Mouse (Mus musculus) megakaryocyte-erythroid progenitor cell, adult 5-6 weeks (primary cell): ENCODE measurements around the gene Bag6. TPM values are rescaled to one million over a fixed set of nuclear protein-coding genes. Genes with fewer than 3 reads are reported as not detected.
A peak's percentile ranks its signal among the peaks of the same experiment; 100 is the strongest.

Experiments
- ATAC-seq: replicated peaks from 2 replicates; pipeline ENCODE4 v1.8.0; 2016; ENCODE audit warnings: mild to moderate bottlenecking, inconsistent platforms; ENCODE audit not compliant: severe bottlenecking, poor library complexity, low FRiP score, low TSS enrichment
- total RNA-seq, 2 experiments: library from RNA; stranded (forward) in 1 of 2; stranded (reverse) in 1 of 2; fragments of 200-1000, 215-1000 nt in 1 of 2; fragments of >200 nt in 1 of 2; fragmentation: Nextera tagmentation in 1 of 2; gene quantifications; 2 replicates each; pipeline ENCODE4 v1.2.3; 2014 to 2017

The Bag6 gene
- total RNA-seq, 2 experiments from 2014 or later, result 105 to 158 TPM

DNA sequence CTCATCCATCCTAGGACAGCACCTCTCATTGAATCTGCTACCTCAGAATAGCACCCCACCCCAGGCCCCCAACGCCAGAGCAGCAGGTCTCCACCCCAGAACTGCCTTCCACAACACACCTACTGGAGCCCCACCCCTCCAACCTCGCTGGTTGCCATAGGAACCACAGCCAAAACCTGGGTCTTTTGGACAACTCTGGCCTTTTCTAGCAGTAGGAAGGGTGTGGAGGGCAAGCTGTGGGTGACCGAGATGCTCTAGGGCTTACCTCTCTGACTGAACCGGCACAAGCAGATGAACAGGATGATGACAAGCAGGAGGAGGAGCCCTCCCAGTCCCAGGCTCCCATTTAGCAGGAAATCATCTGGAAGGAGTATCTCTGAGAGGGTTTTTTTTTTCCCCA lies 51.7 kb downstream of the Bag6 start:
- 0 out of 2 replicates have a peak, but pooled peaks have one; percentile 24 for ATAC-seq

DNA sequence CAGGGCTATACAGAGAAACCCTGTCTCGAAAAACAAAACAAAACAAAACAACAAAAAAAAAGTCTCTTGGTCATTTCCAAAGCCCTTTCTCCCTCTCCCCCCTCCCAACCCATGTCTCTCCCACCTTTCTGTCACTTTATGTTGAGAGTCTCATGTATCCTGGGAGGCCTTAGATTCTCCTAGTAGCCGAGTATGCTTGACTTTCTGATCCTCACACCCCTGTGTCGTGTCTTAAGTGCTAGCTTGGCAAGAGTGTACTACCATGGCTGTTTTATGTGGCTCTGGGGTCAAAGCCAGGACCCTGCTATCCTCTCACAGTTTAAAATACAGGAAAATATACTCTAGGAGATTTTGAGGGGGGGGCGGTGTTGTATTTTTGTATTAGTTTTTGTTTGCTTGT lies 52.4 kb downstream of the Bag6 start:
- ATAC-seq, result no peak

DNA sequence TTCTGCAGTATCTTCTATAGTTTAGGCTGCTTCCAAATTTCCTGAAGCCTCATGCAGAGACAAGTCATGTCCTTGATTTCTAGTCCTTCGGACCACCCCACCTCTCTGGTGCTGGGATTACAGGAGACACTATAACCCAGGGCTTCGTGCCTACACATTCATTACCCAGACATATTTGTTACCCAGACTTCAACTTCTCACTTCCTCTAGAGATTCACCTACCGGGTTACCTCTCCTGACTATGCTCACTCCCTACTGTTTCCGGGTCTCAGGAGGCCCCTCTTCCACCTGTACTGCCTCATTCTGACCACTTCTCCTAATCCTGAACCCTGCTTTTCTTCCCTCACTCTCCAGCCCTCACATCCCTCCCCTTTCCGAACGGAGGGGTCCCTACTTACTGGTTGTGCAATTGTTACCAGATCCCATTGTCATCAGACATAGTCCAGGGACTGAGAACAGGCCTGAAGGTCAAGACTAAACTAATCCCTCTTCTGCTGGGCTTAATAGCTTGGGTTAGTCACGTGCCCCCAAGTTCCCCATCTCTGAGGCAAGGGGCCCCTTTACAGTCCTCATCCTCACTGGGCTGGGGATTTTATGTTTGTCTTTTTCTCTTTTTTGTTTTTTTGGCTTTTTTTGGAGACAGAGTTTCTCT lies 53.1 kb downstream of the Bag6 start, which contains the start of gene Lst1:
Gene Lst1, minus strand, starts transcription at position 481 of the 652 bp plus-strand sequence.
- no peak for ATAC-seq

DNA sequence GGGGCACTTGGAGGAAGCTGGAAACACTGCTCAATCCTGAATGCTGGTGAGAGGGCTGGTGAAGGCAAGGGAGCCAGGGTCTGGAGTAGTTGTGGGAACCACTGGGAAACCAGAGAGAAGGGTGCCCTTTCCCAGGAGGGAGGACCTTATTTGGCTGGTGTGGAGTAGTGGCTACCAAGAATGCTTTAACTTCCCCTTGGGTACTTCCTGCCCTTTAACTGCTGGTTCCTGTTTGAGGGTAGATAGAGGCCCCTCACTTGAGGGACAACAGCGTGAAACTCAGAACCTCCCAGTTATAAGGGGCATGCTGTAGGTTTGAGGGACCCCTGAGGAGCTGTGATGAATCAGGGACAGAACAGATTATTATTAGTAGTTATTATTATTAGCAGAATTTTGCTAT lies 54.2 kb downstream of the Bag6 start:
- no peak for ATAC-seq

DNA sequence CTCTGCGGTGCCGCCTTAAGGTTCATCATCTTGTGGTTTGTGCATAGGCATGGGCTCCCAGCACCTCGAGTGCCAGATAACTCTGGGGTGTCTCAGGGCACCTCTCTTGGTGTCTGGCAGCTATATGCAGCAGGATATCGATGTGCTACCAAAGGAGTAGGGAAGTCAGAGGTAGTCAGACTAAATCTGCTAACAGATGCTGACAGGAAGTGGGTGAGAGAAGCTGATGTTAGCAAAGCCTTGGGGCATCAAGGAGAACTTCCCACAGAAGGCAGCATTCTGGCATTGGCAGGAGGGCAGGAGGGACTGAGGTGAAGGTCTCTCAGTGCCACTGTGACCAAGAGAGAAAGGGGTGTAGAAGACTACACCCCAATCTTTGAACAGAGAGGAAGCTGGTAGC lies 55.1 kb downstream of the Bag6 start:
- no peak for ATAC-seq

DNA sequence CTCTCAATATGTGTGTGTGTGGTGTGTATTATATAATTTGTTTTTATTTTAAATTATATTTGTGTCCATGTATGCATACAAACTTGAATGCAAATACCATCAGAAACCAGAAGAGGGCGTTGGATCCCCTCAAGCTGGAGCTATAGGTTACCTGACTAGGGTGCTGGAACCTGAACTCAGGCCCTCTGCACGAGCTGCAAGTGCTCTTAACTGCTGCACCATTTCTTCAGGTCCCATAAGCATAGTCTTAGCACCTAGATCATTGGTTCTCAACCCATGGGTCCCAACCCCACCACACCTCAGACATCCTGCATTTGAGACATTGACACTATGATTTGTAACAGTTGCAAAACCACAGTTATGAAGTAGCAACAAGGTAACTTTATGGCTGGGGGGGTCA lies 56.7 kb downstream of the Bag6 start:
- no peak for ATAC-seq

DNA sequence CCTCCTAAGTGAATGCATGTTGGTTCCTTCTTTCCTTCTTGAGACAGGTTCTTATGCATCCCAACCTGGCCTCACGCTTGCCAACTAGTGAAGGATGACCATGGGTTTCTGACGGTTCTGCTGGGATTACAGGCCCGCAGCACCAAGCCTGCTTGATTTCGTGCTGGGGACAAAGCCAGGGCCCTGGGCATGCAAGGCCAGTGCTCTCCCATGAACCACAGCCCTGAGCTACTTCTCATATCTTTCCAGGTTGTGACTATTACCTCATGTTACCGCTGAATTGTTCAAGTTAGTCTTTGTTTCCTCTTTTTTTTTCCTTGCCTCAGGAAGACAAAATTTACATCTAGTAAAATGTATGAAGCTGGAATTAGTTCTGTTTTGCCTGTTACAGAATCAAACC lies 57.9 kb downstream of the Bag6 start:
- no peak for ATAC-seq

DNA sequence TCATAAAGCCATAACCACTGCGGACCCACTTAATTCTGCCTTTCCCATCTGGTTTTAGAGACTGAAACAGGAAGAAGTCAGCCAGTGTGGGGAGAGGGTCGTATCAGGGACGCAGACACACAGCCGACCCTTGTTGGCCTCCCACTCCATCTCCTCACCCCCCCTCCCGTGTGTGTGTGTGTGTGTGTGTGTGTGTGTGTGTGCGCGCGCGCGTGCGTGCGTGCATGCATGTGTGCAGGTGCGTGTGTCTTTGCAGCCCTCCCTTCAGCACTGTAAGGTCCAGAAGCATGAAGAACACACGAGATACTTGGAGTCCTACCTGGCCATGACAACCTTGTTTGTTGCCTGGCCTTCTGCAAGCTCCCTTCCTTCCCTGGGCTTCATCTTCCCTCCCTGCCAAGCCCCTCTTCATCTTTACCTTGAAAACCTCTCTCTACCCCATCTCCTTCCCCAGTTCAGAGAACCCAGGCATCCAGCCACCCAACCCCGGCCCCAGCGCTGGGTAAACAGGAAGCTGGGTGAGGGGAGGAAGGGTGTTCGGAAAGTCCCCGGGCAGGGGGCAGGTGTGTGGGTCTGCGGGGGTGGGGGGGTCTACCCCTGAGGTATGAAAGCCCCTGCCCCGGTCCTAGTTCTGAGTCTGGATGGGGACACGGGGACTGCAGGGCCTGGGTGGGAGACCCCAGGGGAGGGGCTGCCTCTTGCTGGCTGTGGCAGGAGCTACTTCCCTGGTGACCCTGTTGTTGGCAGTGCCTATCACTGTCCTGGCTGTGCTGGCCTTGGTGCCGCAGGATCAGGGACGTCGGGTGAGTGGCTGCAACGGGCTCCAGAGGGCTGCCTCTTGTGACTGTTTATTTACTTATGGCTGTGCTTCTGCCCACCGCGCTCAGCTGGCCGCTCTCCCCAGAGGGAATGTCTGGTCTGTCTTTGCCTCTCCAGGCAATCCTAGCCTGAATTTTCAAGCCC lies 59.2 kb downstream of the Bag6 start, which contains the start of gene Ltb:
Gene Ltb, plus strand, starts transcription at position 559 of the 963 bp plus-strand sequence.
- ATAC-seq, result no peak

DNA sequence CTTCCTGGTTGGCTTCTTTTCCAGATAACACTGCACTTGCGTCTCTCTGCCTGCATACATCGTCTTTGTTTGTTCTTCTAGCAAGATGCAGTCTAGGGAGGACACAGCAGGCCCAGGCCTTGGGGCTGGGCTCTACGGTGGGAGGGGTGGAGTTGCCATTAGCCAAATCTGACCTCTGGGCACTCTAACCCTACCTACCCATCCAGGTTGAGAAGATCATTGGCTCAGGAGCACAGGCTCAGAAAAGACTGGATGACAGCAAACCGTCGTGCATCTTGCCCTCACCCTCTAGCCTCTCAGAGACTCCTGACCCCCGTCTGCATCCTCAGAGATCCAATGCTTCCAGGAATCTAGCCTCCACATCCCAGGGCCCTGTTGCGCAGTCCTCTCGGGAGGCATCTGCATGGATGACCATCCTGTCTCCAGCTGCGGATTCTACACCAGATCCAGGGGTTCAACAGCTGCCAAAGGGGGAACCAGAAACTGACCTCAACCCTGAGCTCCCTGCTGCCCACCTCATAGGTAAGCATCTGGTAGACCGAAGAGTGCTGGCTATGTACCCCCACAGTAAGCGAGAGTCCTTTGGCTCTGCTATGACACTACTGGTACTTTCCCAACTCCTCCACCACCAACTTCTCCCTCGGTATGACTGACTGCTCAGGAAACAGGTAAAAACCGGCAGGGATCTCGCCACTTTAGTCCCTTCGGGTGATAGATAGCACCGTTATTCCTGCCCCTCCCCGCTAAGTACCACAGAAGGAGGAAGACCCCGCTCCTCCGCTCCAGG lies 60.1 kb downstream of the Bag6 start:
- no peak for ATAC-seq

DNA sequence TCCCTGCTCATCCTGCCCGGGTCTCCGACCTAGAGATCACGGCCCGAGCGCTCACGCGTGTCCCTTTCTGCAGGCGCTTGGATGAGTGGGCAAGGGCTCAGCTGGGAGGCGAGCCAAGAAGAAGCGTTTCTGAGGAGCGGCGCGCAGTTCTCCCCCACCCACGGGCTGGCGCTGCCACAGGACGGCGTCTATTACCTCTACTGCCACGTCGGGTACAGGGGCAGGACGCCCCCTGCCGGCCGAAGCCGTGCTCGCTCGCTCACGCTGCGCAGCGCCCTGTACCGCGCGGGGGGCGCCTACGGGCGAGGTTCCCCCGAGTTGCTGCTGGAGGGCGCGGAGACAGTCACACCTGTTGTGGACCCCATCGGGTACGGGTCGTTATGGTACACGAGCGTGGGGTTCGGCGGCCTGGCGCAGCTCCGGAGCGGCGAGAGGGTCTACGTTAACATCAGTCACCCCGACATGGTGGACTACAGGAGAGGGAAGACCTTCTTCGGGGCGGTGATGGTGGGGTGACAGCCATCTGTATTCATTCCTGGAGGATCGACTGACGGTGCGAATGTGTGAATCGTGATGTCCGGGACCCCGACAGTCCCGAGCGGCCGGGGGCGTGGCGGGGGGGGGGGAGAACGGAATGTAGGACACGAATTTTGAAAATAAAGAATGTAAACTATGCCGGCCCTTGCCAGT lies 60.8 kb downstream of the Bag6 start:
- ATAC-seq, result peak; percentile 92

DNA sequence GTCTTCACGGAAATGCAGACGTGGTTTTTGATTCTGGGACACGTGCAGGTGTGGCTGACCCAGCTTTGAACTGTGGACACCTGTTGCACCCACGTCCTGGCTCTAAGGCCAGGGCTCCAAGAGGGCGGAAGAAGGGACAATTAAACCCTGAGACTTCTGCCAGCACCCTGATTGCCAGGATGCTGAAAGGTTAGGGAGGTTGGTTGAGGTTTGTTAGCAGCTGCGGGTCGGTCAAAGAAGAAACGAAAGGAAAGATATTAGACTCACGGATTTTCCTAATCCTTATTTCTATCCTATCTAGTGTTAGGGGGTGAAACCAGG lies 61.3 kb downstream of the Bag6 start:
- no peak for ATAC-seq

Other genes starting within 250 kb of the Bag6 start
Only the 30 nearest of the 41 such genes appear.
- 269 and 281 TPM in 2 replicates for gene Lsm2, start 153.3 kb upstream of the Bag6 start, total RNA-seq (2014; fragmentation: Nextera tagmentation)
- gene Lsm2, start 153.3 kb upstream of the Bag6 start, total RNA-seq (2017), result 34.8 and 79.7 TPM in 2 replicates
- gene Vars, start 134.2 kb upstream of the Bag6 start, total RNA-seq (2014; fragmentation: Nextera tagmentation), result 137 and 213 TPM in 2 replicates
- gene Vars, start 134.2 kb upstream of the Bag6 start, total RNA-seq (2017), result 226 and 342 TPM in 2 replicates
- gene Vwa7, start 118.6 kb upstream of the Bag6 start, total RNA-seq (2014; fragmentation: Nextera tagmentation), result 0.31 and 0.54 TPM in 2 replicates
- gene Vwa7, start 118.6 kb upstream of the Bag6 start, total RNA-seq (2017), result 0.15 and 0.19 TPM in 2 replicates
- gene Sapcd1, start 107.2 kb upstream of the Bag6 start, total RNA-seq (2014; fragmentation: Nextera tagmentation), result 9.4 and 14.7 TPM in 2 replicates
- gene Sapcd1, start 107.2 kb upstream of the Bag6 start, total RNA-seq (2017), result 4.2 TPM in 1 of 2 replicates, not detected in the other
- gene Msh5, start 88.4 kb upstream of the Bag6 start, total RNA-seq (2014; fragmentation: Nextera tagmentation), result 10.0 and 10.6 TPM in 2 replicates
- gene Msh5, start 88.4 kb upstream of the Bag6 start, total RNA-seq (2017), result 2.4 and 3.1 TPM in 2 replicates
- gene Clic1, start 85.2 kb upstream of the Bag6 start, total RNA-seq (2014; fragmentation: Nextera tagmentation), result 126 and 137 TPM in 2 replicates
- gene Clic1, start 85.2 kb upstream of the Bag6 start, total RNA-seq (2017), result 137 and 183 TPM in 2 replicates
- 2.7 and 7.6 TPM in 2 replicates for gene Ddah2, start 76.1 kb upstream of the Bag6 start, total RNA-seq (2014; fragmentation: Nextera tagmentation)
- 4.6 and 21.4 TPM in 2 replicates for gene Ddah2, start 76.1 kb upstream of the Bag6 start, total RNA-seq (2017)
- gene Ly6g6c, start 69.8 kb upstream of the Bag6 start, total RNA-seq (2014; fragmentation: Nextera tagmentation), result not detected in 2 replicates
- not detected in 2 replicates for gene Ly6g6c, start 69.8 kb upstream of the Bag6 start, total RNA-seq (2017)
- gene Mpig6b, start 69.0 kb upstream of the Bag6 start, total RNA-seq (2014; fragmentation: Nextera tagmentation), result 0.32 TPM in 1 of 2 replicates, not detected in the other
- not detected in 2 replicates for gene Mpig6b, start 69.0 kb upstream of the Bag6 start, total RNA-seq (2017)
- gene Ly6g6e, start 58.3 kb upstream of the Bag6 start, total RNA-seq (2014; fragmentation: Nextera tagmentation), result not detected in 2 replicates
- gene Ly6g6e, start 58.3 kb upstream of the Bag6 start, total RNA-seq (2017), result not detected in 2 replicates
- gene Ly6g6d, start 57.1 kb upstream of the Bag6 start, total RNA-seq (2014; fragmentation: Nextera tagmentation), result not detected in 2 replicates
- gene Ly6g6d, start 57.1 kb upstream of the Bag6 start, total RNA-seq (2017), result not detected in 2 replicates
- gene Ly6g6f, start 49.6 kb upstream of the Bag6 start, total RNA-seq (2014; fragmentation: Nextera tagmentation), result not detected in 2 replicates
- gene Ly6g6f, start 49.6 kb upstream of the Bag6 start, total RNA-seq (2017), result not detected in 2 replicates
- gene Abhd16a, start 45.9 kb upstream of the Bag6 start, total RNA-seq (2014; fragmentation: Nextera tagmentation), result 62.9 and 76.7 TPM in 2 replicates
- 38.5 and 46.7 TPM in 2 replicates for gene Abhd16a, start 45.9 kb upstream of the Bag6 start, total RNA-seq (2017)
- gene Ly6g5c, start 26.9 kb upstream of the Bag6 start, total RNA-seq (2014; fragmentation: Nextera tagmentation), result not detected in 2 replicates
- not detected in 2 replicates for gene Ly6g5c, start 26.9 kb upstream of the Bag6 start, total RNA-seq (2017)
- gene Ly6g5b, start 19.8 kb upstream of the Bag6 start, total RNA-seq (2014; fragmentation: Nextera tagmentation), result 0.42 and 1.1 TPM in 2 replicates
- gene Ly6g5b, start 19.8 kb upstream of the Bag6 start, total RNA-seq (2017), result 0.99 TPM in 1 of 2 replicates, not detected in the other
- 30.4 and 31.5 TPM in 2 replicates for gene Gpank1, start 13.7 kb upstream of the Bag6 start, total RNA-seq (2014; fragmentation: Nextera tagmentation)
- gene Gpank1, start 13.7 kb upstream of the Bag6 start, total RNA-seq (2017), result 36.2 and 37.7 TPM in 2 replicates
- 340 and 451 TPM in 2 replicates for gene Csnk2b, start 13.1 kb upstream of the Bag6 start, total RNA-seq (2014; fragmentation: Nextera tagmentation)
- gene Csnk2b, start 13.1 kb upstream of the Bag6 start, total RNA-seq (2017), result 319 and 482 TPM in 2 replicates
- 0.70 and 6.3 TPM in 2 replicates for gene D17H6S53E, start 8.8 kb upstream of the Bag6 start, total RNA-seq (2014; fragmentation: Nextera tagmentation)
- 4.4 and 9.0 TPM in 2 replicates for gene D17H6S53E, start 8.8 kb upstream of the Bag6 start, total RNA-seq (2017)
- gene Apom, start 3.1 kb upstream of the Bag6 start, total RNA-seq (2014; fragmentation: Nextera tagmentation), result not detected in 2 replicates
- not detected in 2 replicates for gene Apom, start 3.1 kb upstream of the Bag6 start, total RNA-seq (2017)
- gene Prrc2a, start 29.7 kb downstream of the Bag6 start, total RNA-seq (2014; fragmentation: Nextera tagmentation), result 392 and 430 TPM in 2 replicates
- 44.9 and 47.1 TPM in 2 replicates for gene Prrc2a, start 29.7 kb downstream of the Bag6 start, total RNA-seq (2017)
- gene Aif1, start 40.9 kb downstream of the Bag6 start, total RNA-seq (2014; fragmentation: Nextera tagmentation), result not detected in 2 replicates
- 7.4 TPM in 1 of 2 replicates, not detected in the other for gene Aif1, start 40.9 kb downstream of the Bag6 start, total RNA-seq (2017)
- not detected in 2 replicates for gene Lst1, start 53.3 kb downstream of the Bag6 start, total RNA-seq (2014; fragmentation: Nextera tagmentation)
- 15.8 TPM in 1 of 2 replicates, not detected in the other for gene Lst1, start 53.3 kb downstream of the Bag6 start, total RNA-seq (2017)
- gene Ltb, start 59.3 kb downstream of the Bag6 start, total RNA-seq (2014; fragmentation: Nextera tagmentation), result 5.5 and 12.6 TPM in 2 replicates
- gene Ltb, start 59.3 kb downstream of the Bag6 start, total RNA-seq (2017), result 1.3 TPM in 1 of 2 replicates, not detected in the other
- 1.8 TPM in 1 of 2 replicates, not detected in the other for gene Tnf, start 66.8 kb downstream of the Bag6 start, total RNA-seq (2014; fragmentation: Nextera tagmentation)
- gene Tnf, start 66.8 kb downstream of the Bag6 start, total RNA-seq (2017), result 0.88 and 7.7 TPM in 2 replicates
- 0.45 TPM in 1 of 2 replicates, not detected in the other for gene Lta, start 70.2 kb downstream of the Bag6 start, total RNA-seq (2014; fragmentation: Nextera tagmentation)
- not detected in 2 replicates for gene Lta, start 70.2 kb downstream of the Bag6 start, total RNA-seq (2017)
- not detected in 2 replicates for gene Gm16181, start 85.7 kb downstream of the Bag6 start, total RNA-seq (2014; fragmentation: Nextera tagmentation)
- gene Gm16181, start 85.7 kb downstream of the Bag6 start, total RNA-seq (2017), result not detected in 2 replicates
- gene Atp6v1g2, start 98.5 kb downstream of the Bag6 start, total RNA-seq (2014; fragmentation: Nextera tagmentation), result 4.5 and 8.0 TPM in 2 replicates
- 0.99 and 2.2 TPM in 2 replicates for gene Atp6v1g2, start 98.5 kb downstream of the Bag6 start, total RNA-seq (2017)
- 8.8 and 10.1 TPM in 2 replicates for gene Nfkbil1, start 100.6 kb downstream of the Bag6 start, total RNA-seq (2014; fragmentation: Nextera tagmentation)
- gene Nfkbil1, start 100.6 kb downstream of the Bag6 start, total RNA-seq (2017), result 3.5 and 10.1 TPM in 2 replicates
- gene Ddx39b, start 106.6 kb downstream of the Bag6 start, total RNA-seq (2014; fragmentation: Nextera tagmentation), result 488 and 550 TPM in 2 replicates
- 211 and 221 TPM in 2 replicates for gene Ddx39b, start 106.6 kb downstream of the Bag6 start, total RNA-seq (2017)
- gene H2-D1, start 127.6 kb downstream of the Bag6 start, total RNA-seq (2014; fragmentation: Nextera tagmentation), result 237 and 344 TPM in 2 replicates
- gene H2-D1, start 127.6 kb downstream of the Bag6 start, total RNA-seq (2017), result 289 and 334 TPM in 2 replicates